Mouse (Mus musculus) intestine, embryonic 14.5 days (tissue): ENCODE measurements at regions not wholly inside any gene's neighbourhood (a gene's known extent, or its start where the extent isn't known, plus 50 kb on each side); places are given as distances from the start of the nearest gene placed in this dataset.

ENCODE experiments used
- ATAC-seq: fragments of 200-750 bp; cut with Nextera tagmentation; replicated peaks from 2 replicates; pipeline ENCODE4 v1.8.0; 2017; ENCODE audit warnings: low read depth, moderate number of reproducible peaks, moderate TSS enrichment, moderate library complexity; ENCODE audit not compliant: low FRiP score, low TSS enrichment
- DNase-seq: peaks from one replicate; pipeline ENCODE4 v3.0.0-alpha.2; 2018; ENCODE audit warnings: low spot score
- H3K27ac ChIP-seq: fragments of 300-500 bp; sonication (generic); 2 replicates; pipeline ENCODE4 v1.5.1; 2014; ENCODE audit warnings: low read depth, mild to moderate bottlenecking, control low read depth
- H3K27me3 ChIP-seq: fragments of 300-500 bp; sonication (generic); replicated peaks from 2 replicates; pipeline ENCODE4 v1.6.1; 2014; ENCODE audit warnings: low read length, control low read depth; ENCODE audit not compliant: control insufficient read depth, insufficient read depth
- H3K36me3 ChIP-seq: fragments of 300-500 bp; sonication (generic); 2 replicates; pipeline ENCODE4 v1.6.1; 2014; ENCODE audit warnings: low read length, control low read depth; ENCODE audit not compliant: control insufficient read depth, insufficient read depth
- H3K4me1 ChIP-seq: fragments of 300-500 bp; sonication (generic); replicated peaks from 2 replicates; pipeline ENCODE4 v1.6.1; 2014; ENCODE audit warnings: low read length, control low read depth, mixed read lengths; ENCODE audit not compliant: control insufficient read depth, insufficient read depth
- H3K4me2 ChIP-seq: fragments of 300-500 bp; sonication (generic); 2 replicates; pipeline ENCODE4 v1.6.1; 2014; ENCODE audit warnings: low read length
- H3K4me3 ChIP-seq: fragments of 300-500 bp; sonication (generic); 2 replicates; pipeline ENCODE4 v1.5.1; 2014; ENCODE audit warnings: low read depth, low read length, control low read depth, mixed read lengths
- H3K9ac ChIP-seq: fragments of 300-500 bp; sonication (generic); 2 replicates; pipeline ENCODE4 v1.6.1; 2014; ENCODE audit warnings: mild to moderate bottlenecking, low read length
- H3K9me3 ChIP-seq: fragments of 300-500 bp; sonication (generic); 2 replicates; pipeline ENCODE4 v1.6.1; 2016; ENCODE audit warnings: low read length, control low read depth; ENCODE audit not compliant: control insufficient read depth
- WGBS: fragments of 180-500 bp; shearing (Covaris S2); extraction: QIAGEN DNeasy Blood & Tissue Kit; methylation state at CpG from one replicate; pipeline ENCODE4 v1.1.7; 2014; 5-methylcytosine and 5-hydroxymethylcytosine counted together

- Histone ChIP-seq H3K4me1 (no peaks in the 10 kb centered on the region), H3K27me3 (no peaks in the 10 kb centered on the region), H3K4me3 (no peak overlapping the region), H3K9me3 (no peaks in the 10 kb centered on the region), H3K36me3 (no peaks in the 10 kb centered on the region), H3K4me2 (no peak overlapping the region), H3K27ac (no peak overlapping the region), H3K9ac (no peak overlapping the region)
- no peak for ATAC-seq
- no peak for DNase-seq
Observed at GRCm38 (mm10) chr1:38739018-38739417, 74.3 kb upstream of the Aff3 start.

GRCm38 (mm10) chr1:38735768-38736167, 71.0 kb upstream of the Aff3 start:
- Histone ChIP-seq H3K27me3 (no peaks in the 10 kb centered on the region), H3K27ac (peak overlapping the region; percentile 34; the same call in 1 of the 2 replicates), H3K9ac (no peak overlapping the region), H3K4me2 (no peak overlapping the region), H3K4me3 (no peak overlapping the region), H3K4me1 (no peaks in the 10 kb centered on the region), H3K9me3 (no peaks in the 10 kb centered on the region), H3K36me3 (no peaks in the 10 kb centered on the region)
- no peak for ATAC-seq
- no peak for DNase-seq
- WGBS, result 62% methylated on average over 8 of the region's 8 CpGs

GRCm38 (mm10) chr1:38733201-38733600, 68.4 kb upstream of the Aff3 start:
- Histone ChIP-seq H3K4me3 (no peak overlapping the region), H3K9ac (no peak overlapping the region), H3K4me1 (no peaks in the 10 kb centered on the region), H3K9me3 (no peaks in the 10 kb centered on the region), H3K27me3 (no peaks in the 10 kb centered on the region), H3K36me3 (no peaks in the 10 kb centered on the region), H3K4me2 (no peak overlapping the region), H3K27ac (no peak overlapping the region)
- no peak for DNase-seq
- no peak for ATAC-seq

GRCm38 (mm10) chr1:38729977-38730782, 65.4 kb upstream of the Aff3 start:
- Histone ChIP-seq H3K9me3 (no peaks in the 10 kb centered on the region), H3K27ac (no peak overlapping the region), H3K4me2 (no peak overlapping the region), H3K36me3 (no peaks in the 10 kb centered on the region), H3K4me3 (no peak overlapping the region), H3K4me1 (no peaks in the 10 kb centered on the region), H3K27me3 (no peaks in the 10 kb centered on the region), H3K9ac (no peak overlapping the region)
- ATAC-seq (no peak), DNase-seq (no peak)
- 82% methylated on average over 10 of the region's 10 CpGs for WGBS

- WGBS, result 86% methylated on average over 9 of the region's 9 CpGs
- Histone ChIP-seq H3K27me3 (no peaks in the 10 kb centered on the region), H3K27ac (no peak overlapping the region), H3K9me3 (no peaks in the 10 kb centered on the region), H3K9ac (no peak overlapping the region), H3K4me2 (no peak overlapping the region), H3K4me1 (no peaks in the 10 kb centered on the region), H3K4me3 (no peak overlapping the region), H3K36me3 (no peaks in the 10 kb centered on the region)
- DNase-seq (no peak), ATAC-seq (no peak)
Observed at GRCm38 (mm10) chr1:38725805-38726204, 61.0 kb upstream of the Aff3 start.

- Histone ChIP-seq H3K9me3 (no peaks in the 10 kb centered on the region), H3K36me3 (no peaks in the 10 kb centered on the region), H3K4me1 (no peaks in the 10 kb centered on the region), H3K27ac (no peak overlapping the region), H3K4me3 (no peak overlapping the region), H3K4me2 (no peak overlapping the region), H3K27me3 (no peaks in the 10 kb centered on the region), H3K9ac (no peak overlapping the region)
- DNase-seq, result no peak
- ATAC-seq, result no peak
- WGBS, result 89% methylated on average over 14 of the region's 14 CpGs
Observed at GRCm38 (mm10) chr1:38724631-38725030, 59.9 kb upstream of the Aff3 start.

GRCm38 (mm10) chr1:38722155-38722554, 57.4 kb upstream of the Aff3 start:
- ATAC-seq, result no peak
- Histone ChIP-seq H3K27me3 (no peaks in the 10 kb centered on the region), H3K4me1 (no peaks in the 10 kb centered on the region), H3K36me3 (no peaks in the 10 kb centered on the region), H3K9ac (no peak overlapping the region), H3K9me3 (no peaks in the 10 kb centered on the region), H3K4me2 (no peak overlapping the region), H3K27ac (no peak overlapping the region), H3K4me3 (no peak overlapping the region)
- WGBS, result 94% methylated on average over 10 of the region's 10 CpGs
- DNase-seq, result no peak

GRCm38 (mm10) chr1:38720287-38720686, 55.5 kb upstream of the Aff3 start:
- WGBS, result 41% methylated on average over 9 of the region's 9 CpGs
- no peaks in the 10 kb centered on the region for H3K4me1 ChIP-seq
- H3K9ac ChIP-seq, result no peak overlapping the region
- ATAC-seq (no peak), DNase-seq (no peak)
- 0 out of 2 replicates have a peak overlapping the region, but pooled peaks have one; percentile 12 for H3K27ac ChIP-seq
- no peak overlapping the region for H3K4me2 ChIP-seq
- no peaks in the 10 kb centered on the region for H3K27me3 ChIP-seq
- H3K4me3 ChIP-seq, result no peak overlapping the region
- no peaks in the 10 kb centered on the region for H3K9me3 ChIP-seq
- H3K36me3 ChIP-seq, result no peaks in the 10 kb centered on the region

GRCm38 (mm10) chr1:38715621-38716020, 50.9 kb upstream of the Aff3 start:
- Histone ChIP-seq H3K4me3 (no peak overlapping the region), H3K4me1 (no peaks in the 10 kb centered on the region), H3K36me3 (no peaks in the 10 kb centered on the region), H3K4me2 (no peak overlapping the region), H3K27me3 (no peaks in the 10 kb centered on the region), H3K27ac (no peak overlapping the region; the same call in 1 of the 2 replicates), H3K9ac (no peak overlapping the region), H3K9me3 (no peaks in the 10 kb centered on the region)
- DNase-seq, result no peak
- 55% methylated on average over 4 of the region's 4 CpGs for WGBS
- ATAC-seq, result no peak
